Mouse (Mus musculus) mature B cell (primary cell): ENCODE data around the gene Cdkn1b.

Experiments used
- in situ Hi-C: fragments of 300-500 bp; cut with MboI; formaldehyde crosslinking; loops from 2 replicates; pipeline ENCODE4 v1.14.3; 2019

Gene Cdkn1b

DNA sequence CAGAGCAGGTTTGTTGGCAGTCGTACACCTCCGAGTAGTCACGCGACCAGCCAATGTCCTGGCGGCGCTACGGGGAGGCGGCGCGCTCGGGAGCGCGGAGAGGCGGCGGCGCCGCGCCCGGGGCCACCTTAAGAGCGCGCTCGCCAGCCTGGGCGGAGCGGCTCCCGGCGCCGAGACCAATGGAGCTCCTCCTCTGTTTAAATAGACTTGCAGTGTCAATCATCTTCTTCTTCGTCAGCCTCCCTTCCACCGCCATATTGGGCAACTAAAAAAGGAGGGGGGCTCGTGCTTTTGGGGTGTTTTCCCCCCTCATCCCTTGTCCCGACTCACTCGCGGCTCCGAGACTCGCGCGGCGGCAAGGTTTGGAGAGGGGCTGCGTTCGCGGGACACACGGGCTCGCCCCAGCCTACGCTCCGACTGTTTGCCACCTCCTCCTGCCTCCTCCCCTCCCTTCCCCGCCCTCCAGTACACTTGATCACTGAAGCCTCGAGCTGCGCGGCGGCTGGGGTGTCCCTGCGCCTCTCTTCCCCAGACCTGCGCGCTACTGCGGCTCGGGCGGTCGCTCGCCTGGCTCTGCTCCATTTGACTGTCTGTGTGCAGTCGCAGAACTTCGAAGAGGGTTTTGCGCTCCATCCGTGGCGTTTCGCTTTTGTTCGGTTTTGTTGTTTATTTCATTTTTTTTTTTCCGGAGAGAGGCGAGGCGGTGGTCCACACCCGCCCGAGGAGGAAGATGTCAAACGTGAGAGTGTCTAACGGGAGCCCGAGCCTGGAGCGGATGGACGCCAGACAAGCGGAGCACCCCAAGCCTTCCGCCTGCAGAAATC, at the start of gene Cdkn1b:
Gene Cdkn1b, plus strand, starts transcription at position 212 of the 824 bp plus-strand sequence.
- in situ Hi-C loops, result no loop called here

DNA sequence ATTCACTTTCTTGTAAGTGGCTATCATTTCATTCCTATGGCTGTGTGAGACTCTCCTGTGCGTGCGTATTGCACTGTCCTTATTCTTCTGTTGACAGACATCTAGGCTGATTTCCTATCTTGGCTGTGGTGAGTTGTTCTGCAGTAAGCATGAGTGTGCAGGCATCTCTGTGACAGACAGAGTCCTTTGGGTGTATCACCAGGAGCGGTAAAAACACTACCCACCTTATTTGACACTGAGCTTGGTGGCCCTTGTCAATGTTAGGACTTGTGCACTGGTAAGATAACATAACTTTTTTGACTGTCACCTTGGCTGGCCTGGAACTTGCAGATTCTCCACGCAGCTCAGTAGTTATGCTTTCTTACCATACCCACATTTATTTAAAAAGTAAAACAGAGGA, 49.3 kb upstream of the Cdkn1b start:
- in situ Hi-C loops, result loop anchor here (25.0 kb wide), 1 partner anchor 209 kb away; no protein-coding TSS in a partner anchor

DNA sequence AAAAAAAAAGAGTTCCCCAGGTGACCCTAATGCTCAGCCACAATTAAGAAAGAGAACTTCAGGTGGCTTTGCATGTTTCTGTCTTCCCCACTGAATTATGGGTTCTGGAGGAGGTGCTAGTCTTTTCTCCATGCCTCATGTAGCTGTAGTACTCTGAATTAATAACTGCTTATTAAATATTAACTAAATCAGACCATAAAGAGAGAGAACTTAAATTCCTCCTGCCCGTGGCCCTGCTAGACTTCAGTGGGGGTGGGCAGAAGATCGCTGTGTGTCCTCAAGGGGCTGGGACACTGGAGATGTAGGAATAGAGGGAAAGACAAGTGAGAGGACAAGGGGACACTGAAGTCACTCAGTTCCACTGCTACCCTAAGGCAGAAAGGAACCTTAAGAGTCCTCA, 48.0 kb upstream of the Cdkn1b start:
- in situ Hi-C loops, result loop anchor here (25.0 kb wide), 1 partner anchor 210 kb away; no protein-coding TSS in a partner anchor

DNA sequence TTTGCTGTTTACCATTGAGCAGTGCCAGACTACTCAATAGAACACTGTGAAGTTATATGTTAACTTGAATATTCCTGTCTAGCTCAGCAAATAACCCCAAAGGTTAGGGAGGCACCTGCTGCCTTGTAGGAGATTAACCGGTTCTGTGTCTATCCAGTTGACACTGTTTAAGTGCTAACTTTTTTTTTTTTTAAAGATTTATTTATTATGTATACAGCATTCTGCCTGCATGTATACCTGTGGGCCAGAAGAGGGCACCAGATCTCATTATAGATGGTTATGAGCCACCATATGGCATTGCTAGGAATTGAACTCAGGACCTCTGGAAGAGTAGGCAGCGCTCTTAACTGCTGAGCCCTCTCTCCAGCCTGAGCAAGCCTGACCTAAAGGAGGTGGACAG, 47.2 kb upstream of the Cdkn1b start:
- in situ Hi-C loops, result loop anchor here (25.0 kb wide), 1 partner anchor 211 kb away; no protein-coding TSS in a partner anchor

DNA sequence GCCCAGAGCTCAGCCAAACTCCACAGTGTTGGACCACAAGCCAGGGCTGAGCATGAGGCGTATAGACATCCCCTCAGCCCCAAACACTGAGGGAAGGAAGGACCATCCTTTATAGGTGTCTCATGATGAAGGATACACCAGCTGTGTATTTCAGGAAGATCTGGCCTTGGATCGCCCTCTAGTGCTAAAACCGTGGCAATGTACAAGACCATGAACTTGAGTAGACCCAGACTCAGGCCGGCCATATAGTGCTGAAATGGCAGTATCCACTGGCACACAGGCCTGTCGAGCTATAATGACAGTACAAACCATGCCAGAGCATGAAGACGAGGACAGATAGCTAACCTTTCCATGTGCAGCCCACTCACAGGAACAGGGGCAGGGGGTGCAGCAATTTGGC, 43.4 kb upstream of the Cdkn1b start:
- in situ Hi-C loops, result no loop called here

DNA sequence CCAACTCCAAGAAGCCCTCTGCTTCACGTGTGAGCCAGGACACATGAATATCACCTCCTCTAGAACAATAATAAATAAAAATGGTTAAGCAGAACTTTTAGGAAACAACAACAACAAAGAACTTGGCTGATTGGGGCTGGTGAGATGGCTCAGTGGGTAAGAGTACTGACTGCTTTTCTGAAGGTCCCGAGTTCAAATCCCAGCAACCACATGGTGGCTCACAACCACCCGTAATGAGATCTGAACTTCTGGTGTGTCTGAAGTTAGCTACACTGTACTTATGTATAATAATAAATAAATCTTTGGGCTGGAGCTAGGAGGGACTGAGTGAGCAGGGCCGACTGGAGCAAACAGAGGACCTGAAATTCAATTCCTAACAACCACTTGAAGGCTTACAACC, 42.9 kb upstream of the Cdkn1b start:
- in situ Hi-C loops, result no loop called here

DNA sequence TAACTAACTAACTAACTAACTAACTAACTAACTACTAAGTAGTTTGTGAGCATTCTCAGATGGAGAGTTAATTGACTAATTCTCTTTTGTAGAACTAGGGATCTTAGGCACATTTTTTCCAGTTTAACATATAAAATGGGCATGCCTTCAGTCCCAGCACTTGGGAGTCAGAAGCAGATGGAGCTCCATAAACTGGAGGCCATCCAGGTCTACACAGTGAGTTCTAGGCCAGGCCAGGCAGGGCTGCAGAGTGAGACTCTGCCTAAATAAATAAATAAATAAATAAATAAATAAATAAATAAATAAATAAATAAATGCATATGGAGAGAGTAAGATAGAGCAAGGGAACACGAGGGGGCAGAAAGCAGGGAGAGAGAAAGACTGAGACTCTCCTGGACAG, 42.3 kb upstream of the Cdkn1b start:
- in situ Hi-C loops, result no loop called here

DNA sequence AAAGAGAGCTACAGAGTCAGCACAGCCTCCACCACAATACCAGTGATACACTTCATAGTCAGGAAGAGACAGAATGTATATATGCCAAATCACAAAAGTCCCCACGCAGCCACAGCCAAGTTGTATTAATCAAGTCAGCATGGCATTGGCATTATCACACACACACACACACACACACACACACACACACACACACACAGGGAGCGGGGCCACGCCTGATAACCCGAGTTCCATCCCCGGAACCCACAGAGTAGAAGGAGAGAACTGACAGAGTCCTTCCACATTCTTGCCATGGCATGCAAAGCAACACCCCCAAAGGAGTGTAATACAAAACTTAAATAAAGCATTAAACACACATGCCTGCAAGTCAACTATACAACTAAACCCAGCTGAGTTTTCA, 40.6 kb upstream of the Cdkn1b start:
- in situ Hi-C loops, result no loop called here

DNA sequence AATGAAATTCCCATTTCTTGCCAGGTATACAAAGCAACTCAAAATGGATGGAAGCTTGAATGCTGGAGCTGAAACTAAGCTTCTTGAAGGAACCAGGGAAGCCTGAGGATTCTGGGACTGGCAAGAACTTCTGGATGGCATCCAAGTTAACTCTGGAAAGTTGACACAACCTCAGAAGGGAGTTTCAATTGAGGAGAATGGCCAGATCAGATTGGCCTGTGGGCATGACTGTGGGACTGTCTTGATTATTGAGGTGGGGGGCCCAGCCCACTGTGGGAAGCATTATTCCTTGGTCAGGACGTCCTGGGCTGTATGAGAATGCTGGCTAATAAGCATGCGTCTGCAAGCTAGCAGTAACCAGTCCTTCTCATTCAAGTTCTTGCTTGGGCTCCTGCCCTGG, 40.2 kb upstream of the Cdkn1b start:
- in situ Hi-C loops, result no loop called here

DNA sequence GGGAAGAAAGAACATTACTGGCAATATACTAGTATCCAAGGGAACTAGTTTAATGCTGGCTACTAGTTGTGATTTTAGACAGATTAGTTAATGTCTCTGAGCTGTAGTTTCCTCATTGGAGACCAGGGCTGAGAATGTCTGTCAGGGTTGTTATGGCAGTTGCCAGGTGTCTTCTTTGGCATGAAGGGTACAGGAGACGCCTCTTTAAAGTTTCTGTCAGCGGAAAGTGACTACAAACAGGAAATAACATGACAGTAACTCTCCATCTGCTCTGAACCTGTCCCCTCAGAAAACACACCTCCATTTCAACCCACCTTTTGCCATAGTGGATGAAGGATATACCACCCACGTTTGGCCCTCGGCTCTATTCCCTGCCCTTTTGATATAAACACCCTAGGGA, 36.5 kb upstream of the Cdkn1b start:
- in situ Hi-C loops, result no loop called here

DNA sequence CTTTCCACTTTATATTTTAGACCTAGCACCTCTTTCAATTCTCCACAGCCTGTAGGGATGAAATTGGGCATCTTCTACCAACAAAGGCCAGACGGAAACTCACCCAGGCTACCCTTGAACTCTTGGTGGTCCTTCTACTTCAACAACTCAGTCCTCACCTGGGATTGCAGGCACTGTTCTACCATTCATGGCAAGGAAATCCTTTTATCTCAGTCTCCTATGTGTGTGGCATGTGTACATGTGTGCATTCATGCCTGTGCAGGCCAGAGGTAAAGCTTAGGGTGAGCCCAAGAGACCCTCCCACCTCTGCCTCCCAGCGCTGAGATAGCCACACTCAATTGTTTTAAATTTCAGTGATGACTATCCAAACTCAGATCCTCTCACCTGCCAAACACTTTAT, 34.7 kb upstream of the Cdkn1b start:
- in situ Hi-C loops, result no loop called here

DNA sequence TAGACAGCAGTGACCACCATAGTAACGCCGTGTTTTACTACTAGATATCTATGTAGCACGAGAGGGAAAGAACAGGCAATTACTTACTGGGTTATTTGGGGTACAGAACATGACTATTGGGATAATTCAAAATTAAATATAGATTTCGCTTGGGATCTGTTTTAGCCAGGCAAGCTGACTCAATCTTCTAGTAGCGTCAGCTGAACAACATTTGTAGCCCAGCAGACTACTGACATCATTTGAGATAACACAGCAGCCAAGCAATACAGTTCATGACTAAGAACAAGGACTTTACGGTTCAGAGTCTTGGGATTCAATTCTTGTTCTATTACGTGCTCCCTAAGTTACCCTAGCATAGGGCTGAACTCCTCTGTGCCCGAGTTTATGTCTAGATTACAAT, 33.7 kb upstream of the Cdkn1b start:
- in situ Hi-C loops, result no loop called here

DNA sequence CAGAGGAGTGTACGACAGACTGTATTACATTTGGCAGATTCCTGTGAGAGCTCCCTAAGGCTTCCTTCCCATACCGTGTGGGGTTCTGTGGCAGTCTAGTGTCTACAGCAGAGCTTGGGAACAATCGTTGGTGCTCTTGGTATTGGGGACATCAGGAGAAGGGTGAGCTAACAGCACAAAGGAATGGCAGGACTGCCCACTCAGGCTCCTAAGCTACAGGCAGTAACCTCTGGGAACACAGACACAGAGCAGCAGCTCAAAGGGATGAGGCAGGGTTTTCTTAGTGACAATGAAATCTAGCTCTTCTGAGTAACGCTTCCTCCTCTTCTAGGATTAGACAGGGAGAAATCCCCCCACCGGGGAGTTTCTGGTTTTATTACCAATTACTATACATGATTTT, 33.2 kb upstream of the Cdkn1b start:
- in situ Hi-C loops, result no loop called here

DNA sequence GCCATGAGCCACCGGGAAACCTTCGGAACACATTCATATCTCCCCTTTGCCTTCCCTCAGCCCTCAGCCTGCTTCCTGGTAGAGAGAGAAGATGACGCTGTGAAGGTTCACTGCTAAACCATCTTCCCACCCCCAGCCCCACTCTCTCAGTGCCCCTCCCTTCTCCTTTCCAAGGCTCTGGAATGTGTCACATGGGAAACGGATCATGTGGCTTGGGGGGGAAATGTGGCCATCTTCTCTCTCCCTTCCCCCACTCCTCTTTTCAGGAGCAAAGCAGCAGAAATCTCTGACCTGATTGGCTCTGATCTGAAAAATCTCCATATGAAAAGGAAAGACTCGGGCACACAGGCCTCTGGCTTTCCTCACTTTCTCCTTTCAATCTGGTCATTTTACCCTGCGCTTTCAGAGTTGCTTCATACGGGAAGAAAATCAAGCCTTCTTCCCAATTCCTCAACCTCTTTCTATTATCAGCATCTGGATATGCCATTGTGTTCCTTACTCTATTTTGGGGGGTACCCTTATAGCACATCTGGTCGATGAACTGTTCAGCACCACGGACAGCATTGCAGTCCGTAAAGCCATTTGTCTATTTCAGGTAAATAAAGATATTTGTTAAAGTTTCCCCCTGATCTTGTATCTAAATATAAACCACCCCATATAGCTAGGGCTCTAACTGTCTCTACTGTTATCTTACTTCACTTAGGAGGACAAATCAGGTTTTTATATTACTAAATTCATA, 32.3 kb upstream of the Cdkn1b start:
- in situ Hi-C loops, result no loop called here

DNA sequence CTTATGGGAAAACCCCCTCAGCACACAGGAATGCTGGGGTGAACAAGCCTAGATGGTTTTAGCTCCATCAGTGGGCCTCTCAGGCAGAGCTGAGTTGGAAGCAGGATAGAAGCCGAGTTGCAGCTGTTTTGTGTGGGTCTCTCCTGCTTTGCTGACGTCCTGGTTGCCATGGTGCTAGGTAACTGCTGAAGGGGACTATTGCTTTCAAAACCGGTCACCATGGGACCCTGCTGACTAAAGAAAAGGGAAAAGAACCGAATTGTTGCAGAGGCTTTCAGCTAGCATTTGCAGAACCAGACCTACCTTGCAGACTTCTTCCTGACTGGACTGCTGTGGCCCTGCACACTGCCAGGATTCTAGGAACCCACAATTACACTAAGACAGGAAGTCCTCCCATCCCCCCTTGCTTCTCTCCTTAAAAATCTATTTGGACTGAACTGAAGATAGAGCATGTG, 31.6 kb upstream of the Cdkn1b start:
- in situ Hi-C loops, result no loop called here

DNA sequence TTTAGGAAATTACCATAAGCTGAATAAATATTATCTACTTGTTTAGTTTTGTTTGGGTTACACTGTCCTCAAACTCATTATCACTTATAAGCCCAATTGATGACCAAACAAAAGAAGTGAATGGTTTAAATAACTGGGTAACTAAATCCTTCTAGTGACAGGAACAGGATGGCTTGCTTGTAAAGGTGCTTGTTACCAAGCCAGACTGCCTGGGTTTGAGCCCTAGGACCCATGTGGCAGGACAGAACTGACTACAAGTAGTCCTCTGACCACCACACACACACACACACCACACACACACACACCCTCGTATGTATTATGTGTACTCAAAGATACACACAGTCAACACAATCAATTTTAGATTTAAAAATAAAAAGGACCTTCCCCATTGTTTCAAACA, 30.4 kb upstream of the Cdkn1b start:
- in situ Hi-C loops, result no loop called here

DNA sequence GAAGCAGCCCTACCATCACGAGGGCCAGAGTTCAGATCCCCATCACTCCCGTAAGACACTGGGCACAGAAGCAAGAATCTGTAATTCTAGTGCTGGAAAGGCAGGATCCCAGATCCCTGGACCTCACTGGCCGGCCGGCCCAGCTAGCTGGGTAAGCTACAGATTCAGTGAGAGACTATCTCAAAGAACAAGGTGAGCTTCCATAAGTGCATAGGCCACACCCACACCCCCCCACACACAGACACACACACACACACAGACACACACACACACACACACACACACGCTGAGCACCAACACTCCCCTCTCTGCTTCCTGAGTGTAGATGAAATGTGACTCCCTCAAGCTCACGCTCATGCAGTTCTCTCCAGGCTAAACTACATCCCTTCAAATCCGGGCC, 29.8 kb upstream of the Cdkn1b start:
- in situ Hi-C loops, result no loop called here

DNA sequence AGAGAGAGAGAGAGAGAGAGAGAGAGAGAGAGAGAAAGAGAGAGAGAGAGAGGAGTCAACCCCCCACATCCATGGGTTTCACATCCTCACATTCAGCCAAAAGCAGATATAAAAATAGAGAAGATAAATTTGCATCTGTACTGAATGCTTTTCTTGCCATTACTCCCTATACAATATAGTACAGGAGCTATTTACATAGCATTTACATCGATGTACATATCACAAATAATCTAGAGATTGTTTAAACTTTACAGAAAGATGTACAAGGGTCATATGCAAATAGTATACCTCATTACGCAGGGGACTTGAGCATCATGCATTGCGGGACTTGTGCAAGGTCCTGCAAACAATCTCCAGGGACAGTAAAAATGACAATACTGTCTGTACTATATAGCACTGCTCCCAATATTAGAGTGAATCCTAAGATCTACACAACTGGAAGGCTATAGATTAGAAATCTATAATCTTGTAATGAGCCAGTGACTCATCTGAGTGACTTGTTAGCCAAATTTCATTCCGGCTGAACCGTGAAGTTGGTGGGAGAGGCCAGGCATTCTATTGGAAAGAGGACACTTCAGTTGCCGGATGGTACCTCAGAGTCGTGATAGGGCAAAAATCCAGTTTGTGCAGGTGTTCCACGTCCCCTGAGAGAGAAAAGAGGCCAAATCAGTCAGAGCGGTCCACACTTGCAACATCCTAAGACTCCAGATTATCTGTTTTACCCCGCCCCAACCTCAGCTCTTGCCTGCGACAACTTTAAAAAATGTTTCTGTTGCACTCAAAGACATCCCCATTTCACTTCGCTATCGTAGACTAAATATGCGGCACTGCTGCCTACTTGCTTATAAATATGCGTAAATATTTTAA, 23.4 kb upstream of the Cdkn1b start:
- in situ Hi-C loops, result no loop called here

DNA sequence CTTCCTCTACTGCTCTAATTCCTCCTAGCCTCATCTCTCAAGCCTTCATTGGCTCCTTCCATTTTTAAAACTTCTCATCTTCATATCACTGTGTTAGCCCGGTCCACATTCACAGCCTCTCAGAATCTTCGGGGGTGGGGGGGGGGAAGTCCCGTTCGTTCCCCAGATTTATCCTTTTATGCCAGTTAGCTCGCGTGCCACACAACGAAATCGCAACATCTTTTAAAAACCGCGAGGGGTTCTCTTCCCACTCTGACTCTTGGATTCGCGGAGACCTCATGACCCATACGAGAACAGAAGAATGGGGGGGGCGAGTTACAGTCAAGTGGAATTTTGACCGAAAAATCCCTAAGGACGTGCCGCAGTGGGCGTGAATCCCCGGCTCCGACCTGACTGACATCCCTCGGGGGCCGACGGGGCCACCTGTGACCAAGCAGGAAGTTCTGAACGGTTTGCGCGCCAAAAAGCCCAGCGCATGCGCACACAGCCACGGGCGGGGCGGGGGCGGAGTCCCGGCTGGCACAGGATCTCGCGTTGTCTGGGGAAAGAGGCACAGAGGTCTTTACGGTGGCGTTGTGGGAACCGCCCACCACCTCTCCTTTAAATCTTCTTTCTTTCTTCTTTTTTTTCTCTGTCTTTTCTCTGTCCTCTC, 22.6 kb upstream of the Cdkn1b start:
- in situ Hi-C loops, result no loop called here

DNA sequence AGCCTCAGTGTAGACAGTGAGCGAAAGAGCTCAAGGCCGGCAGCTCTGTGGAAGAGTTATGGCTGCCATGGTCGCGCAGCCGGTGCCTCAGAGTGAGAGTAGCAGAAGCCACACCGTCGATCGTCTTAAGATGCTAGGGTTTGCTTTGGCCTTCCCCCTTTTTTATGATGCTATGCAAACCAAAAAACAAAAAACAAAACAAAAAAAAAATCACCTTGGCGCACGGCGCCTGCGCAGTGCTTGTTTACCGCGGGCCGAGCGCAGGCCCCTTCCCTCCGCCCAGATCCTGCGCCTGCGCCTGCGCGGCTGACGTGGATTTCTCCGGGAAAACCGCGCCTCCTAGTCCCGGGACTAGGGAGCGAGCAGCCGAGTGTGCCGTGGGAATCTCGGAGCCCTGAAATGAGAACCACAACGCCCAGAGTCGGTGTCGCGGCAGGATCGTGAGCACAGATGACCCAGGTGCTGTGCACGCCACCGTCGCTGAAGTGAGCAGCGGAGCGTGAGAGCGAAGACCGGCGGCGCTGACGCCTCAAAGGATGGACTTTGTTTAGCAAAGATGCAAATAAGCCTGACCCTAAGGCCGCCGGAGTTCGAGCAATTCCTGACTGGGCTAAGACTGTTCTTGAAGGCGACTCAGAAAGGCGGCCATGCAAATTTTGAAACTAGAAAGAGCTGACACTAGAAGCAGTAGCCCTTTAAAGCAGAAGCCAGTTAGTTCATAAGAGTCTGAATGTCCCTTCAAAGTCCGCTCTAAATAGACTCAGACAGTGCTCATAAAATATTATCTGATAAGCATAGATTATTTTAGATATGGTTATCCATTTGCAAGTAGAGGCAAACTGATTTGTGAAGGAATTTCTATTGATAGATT, 21.9 kb upstream of the Cdkn1b start, which contains the start of gene Gpr19:
Gene Gpr19, minus strand, starts transcription at position 484 of the 871 bp plus-strand sequence.
- in situ Hi-C loops, result no loop called here

DNA sequence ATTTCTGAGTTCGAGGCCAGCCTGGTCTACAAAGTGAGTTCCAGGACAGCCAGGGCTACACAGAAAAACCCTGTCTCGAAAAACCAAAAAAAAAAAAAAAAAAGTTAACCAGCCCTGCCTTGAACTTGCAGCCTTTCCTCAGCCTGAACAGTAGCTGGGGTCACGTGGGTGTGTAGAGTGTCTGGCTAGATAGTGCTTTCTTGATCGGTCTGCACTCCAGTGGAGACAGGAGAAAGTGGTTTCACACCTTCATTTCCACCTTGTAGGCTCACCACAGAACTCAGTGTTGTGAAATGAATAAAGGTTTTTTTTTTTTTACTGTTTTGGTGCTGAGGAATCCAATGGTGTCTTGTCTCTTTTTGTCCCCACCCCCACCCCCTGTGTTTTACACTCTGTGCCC, 16.8 kb upstream of the Cdkn1b start:
- in situ Hi-C loops, result no loop called here
